Mouse (Mus musculus) bone marrow, adult 2 months (tissue): ENCODE results near the gene Ralgapa2.

Experiments used
- CTCF ChIP-seq: fragments of 200-500 bp; IDR thresholded peaks from 2 replicates; pipeline ENCODE4 v1.5.1; 2011; ENCODE audit warnings: low read length, control low read depth; ENCODE audit not compliant: control insufficient read depth, insufficient read depth
- POLR2A ChIP-seq: fragments of 200-500 bp; IDR thresholded peaks from 2 replicates; pipeline ENCODE4 v1.6.1; 2011; ENCODE audit warnings: low read depth, mild to moderate bottlenecking, control low read depth, low read length, borderline replicate concordance; ENCODE audit not compliant: control insufficient read depth

DNA sequence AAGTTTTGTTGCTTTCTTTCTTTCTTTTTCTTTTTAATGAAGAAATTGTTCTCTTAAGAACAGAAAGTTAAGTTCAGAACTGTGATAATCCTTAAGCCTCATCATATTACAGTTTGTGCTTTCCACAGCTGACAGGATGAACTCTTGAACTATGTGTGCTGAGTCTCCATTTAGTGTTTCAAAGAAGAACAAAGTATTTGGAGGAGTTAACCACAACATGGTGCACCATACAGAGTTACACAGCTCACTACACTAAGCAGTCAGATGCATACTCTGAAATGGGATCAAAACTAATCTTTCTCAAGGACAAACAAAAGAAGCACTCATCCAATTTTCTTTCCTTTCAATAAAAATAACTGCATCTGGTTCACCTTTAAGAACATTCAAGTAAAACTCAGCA lies 110.6 kb downstream of the Ralgapa2 start:
- no peak for TF ChIP-seq POLR2A
- no peak for TF ChIP-seq CTCF
